Mouse (Mus musculus) layer of hippocampus, adult 2 months (tissue): ENCODE data around the gene Slc6a6. TPM values are rescaled to one million over a fixed set of nuclear protein-coding genes. Genes with fewer than 3 reads are reported as not detected.

Source experiments
- DNase-seq, 2 experiments: peaks; one replicate each; pipeline ENCODE4 v3.0.0; 2022; ENCODE audit warnings: low spot score in 2 of 2
- H3K27ac ChIP-seq: fragments of 200-600 bp; 2 replicates; pipeline ENCODE4 v1.8.1; 2022
- H3K4me3 ChIP-seq: fragments of 200-600 bp; 2 replicates; pipeline ENCODE4 v1.8.1; 2022; ENCODE audit warnings: mild to moderate bottlenecking
- CTCF ChIP-seq: fragments of 200-600 bp; conservative IDR thresholded peaks from 2 replicates; pipeline ENCODE4 v1.8.1; 2022; ENCODE audit warnings: antibody characterized with exemption, mild to moderate bottlenecking, moderate library complexity
- total RNA-seq, 2 experiments: library from RNA; stranded (reverse); gene quantifications; 2 replicates each; pipeline ENCODE4 v1.2.3; 2021

Slc6a6 gene
- total RNA-seq, 2 experiments from 2014 or later: 136 to 138 TPM

DNA sequence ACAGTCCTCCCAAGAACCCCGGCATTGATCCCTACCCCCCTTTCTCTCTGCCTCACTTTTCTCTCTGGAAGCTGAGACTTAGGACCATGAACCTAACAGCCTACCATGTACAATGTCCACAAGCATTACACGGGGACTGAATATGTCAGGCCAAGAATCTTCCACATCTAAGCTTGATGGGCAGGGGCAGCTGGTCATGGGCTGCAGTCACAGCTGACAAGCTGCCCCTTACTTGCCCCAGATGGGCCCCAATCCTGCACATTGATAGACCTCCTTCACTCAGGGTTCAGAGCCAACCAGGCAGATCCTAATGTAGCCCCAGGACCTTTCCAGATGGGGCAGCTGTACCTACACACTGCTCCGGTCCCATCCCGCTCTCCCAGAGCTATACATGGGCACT lies 112.9 kb downstream of the Slc6a6 start:
- DNase-seq: no peak
- Histone ChIP-seq H3K27ac (no peak overlapping the region), H3K4me3 (no peak overlapping the region)
- no peak for TF ChIP-seq CTCF

DNA sequence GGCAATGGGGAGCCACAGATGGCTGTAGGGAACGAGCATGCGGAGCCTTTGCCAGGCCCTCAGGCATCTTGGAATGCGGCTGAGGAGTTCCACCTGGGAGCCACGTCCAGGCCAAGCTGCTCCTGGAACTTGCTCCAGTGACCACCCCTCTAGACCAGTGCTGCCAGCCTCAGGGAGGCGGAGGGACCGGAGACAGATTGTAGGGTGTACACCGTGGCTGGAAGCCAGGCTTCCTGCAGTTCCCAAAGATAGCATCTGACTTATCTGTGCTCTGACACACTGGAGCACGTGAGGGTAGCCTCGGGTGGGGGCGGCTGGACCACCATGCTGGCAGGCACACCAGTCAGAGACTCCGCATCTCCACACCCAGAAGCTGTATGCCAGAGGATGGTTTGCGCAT lies 114.6 kb downstream of the Slc6a6 start:
- peak in 1 of 2 experiments; percentile 12 for DNase-seq
- no peak for TF ChIP-seq CTCF
- H3K27ac ChIP-seq: no peak overlapping the region
- no peak overlapping the region for H3K4me3 ChIP-seq

DNA sequence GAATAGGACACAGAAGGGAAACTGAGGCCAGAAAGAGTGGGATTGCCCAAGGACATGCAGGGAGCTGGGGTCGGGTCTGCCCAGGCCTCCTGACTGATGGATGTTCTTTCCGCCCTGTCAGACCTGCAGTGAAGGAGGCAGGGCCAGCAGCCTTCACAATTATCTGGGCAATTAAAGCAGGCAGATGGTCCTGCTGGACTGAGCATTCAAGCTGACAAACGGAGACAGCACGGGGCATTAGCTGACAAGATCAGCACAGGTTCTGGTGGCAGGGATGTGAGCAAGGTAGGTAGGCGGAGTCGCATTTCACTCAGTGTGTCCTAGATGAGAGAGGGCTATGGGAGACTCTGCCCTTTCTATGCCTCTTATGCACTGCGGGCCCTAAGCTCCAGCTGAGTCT lies 120.3 kb downstream of the Slc6a6 start:
- no peak for DNase-seq

DNA sequence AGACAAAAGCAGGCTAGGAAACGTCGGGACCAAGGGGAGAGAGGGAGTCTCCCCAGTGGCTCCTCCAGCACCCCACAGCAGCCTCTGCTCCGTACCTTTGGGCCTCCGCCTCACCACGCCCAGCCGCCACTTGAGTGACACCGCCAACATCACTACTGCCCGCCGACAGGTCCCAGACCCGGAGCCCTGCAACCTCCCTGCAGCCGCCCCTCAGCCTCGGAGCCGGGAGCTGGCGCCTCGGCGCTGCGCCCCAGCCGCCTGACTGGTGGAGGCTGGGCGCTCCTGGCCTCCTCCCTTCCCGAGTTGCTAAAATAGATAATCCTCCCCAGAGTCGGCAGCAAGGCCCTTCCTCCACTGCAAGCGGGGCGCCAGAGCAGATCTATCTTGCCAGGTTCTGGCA lies 123.3 kb downstream of the Slc6a6 start:
- peak; percentile 6 to 16 for DNase-seq
- Histone ChIP-seq H3K4me3 (peak overlapping the region; percentile 31), H3K27ac (peak overlapping the region; percentile 28; the same call in 1 of the 2 replicates)
- TF ChIP-seq CTCF: no peak

More for the DNA sequence above, 120.3 kb downstream of the Slc6a6 start:
- TF ChIP-seq CTCF: no peak
- no peak overlapping the region for H3K27ac ChIP-seq
- no peak overlapping the region for H3K4me3 ChIP-seq

DNA sequence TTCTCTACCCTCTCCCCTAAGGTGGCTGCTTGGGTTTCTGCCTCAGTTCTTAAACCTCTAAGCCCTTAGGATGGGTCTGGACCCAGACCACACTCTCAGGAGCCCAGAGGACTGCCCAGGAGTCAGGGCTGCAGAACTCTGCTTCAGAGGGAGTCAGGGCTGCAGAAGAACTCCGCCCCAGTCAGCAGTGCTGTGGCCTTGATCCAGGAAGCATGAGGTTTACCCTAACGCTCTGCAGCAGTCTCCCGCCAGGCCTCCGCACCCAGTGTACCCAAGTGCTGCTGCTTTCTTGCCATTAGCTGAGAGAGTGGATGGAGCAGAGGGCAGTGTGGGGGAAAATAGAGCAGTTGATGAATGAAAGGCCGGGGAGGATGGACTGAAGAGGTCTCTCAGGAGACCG lies 124.2 kb downstream of the Slc6a6 start:
- no peak overlapping the region for H3K27ac ChIP-seq

More for the DNA sequence above, 124.2 kb downstream of the Slc6a6 start:
- no peak for TF ChIP-seq CTCF
- H3K4me3 ChIP-seq: no peak overlapping the region
- DNase-seq: no peak

Other genes with a start within 250 kb of the Slc6a6 start
- gene Chchd4, start 210.5 kb upstream of the Slc6a6 start, total RNA-seq: 10 to 100 TPM; 19.3 to 21.8 TPM
- 10 to 100 TPM; 28.3 to 28.7 TPM for gene Tmem43, start 210.3 kb upstream of the Slc6a6 start, total RNA-seq
- gene Xpc, start 168.2 kb upstream of the Slc6a6 start, total RNA-seq: 10 to 100 TPM; 12.2 to 14.0 TPM
- gene Lsm3, start 168.1 kb upstream of the Slc6a6 start, total RNA-seq: 10 to 100 TPM; 35.0 to 36.9 TPM
- gene Grip2, start 143.2 kb downstream of the Slc6a6 start, total RNA-seq: 1 to 10 TPM; 7.1 to 9.9 TPM
- 10 to 100 TPM; 23.7 to 24.0 TPM for gene Ccdc174, start 194.0 kb downstream of the Slc6a6 start, total RNA-seq
- gene 4930590J08Rik, start 218.8 kb downstream of the Slc6a6 start, total RNA-seq: 1 to 10 TPM; 1.9 to 2.3 TPM